Mouse (Mus musculus) forebrain, embryonic 14.5 days (tissue): ENCODE data around the gene Map3k19. TPM values are rescaled to one million over a fixed set of nuclear protein-coding genes. Genes with fewer than 3 reads are reported as not detected.

ENCODE experiments used
- ATAC-seq: fragments of 200-750 bp; cut with Nextera tagmentation; 2 replicates; pipeline ENCODE4 v1.8.0; 2017; ENCODE audit warnings: mild to moderate bottlenecking, moderate library complexity
- DNase-seq: peaks from one replicate; pipeline ENCODE4 v3.0.0-alpha.2; 2015; ENCODE audit warnings: low spot score
- H3K27ac ChIP-seq: fragments of 300-500 bp; sonication (generic); 2 replicates; pipeline ENCODE4 v1.5.1; 2014; ENCODE audit warnings: low read depth, mild to moderate bottlenecking, control low read depth, low read length, moderate library complexity
- H3K27me3 ChIP-seq: fragments of 300-500 bp; sonication (generic); replicated peaks from 2 replicates; pipeline ENCODE4 v1.6.1; 2014; ENCODE audit warnings: low read length, control low read depth, mixed read lengths; ENCODE audit not compliant: control insufficient read depth, insufficient read depth
- H3K36me3 ChIP-seq: fragments of 300-500 bp; sonication (generic); 2 replicates; pipeline ENCODE4 v1.6.1; 2014; ENCODE audit warnings: low read length, control low read depth; ENCODE audit not compliant: control insufficient read depth, insufficient read depth
- H3K4me1 ChIP-seq: fragments of 300-500 bp; sonication (generic); 2 replicates; pipeline ENCODE4 v1.6.1; 2014; ENCODE audit warnings: antibody characterized with exemption, low read length, control low read depth; ENCODE audit not compliant: control insufficient read depth, insufficient read depth
- H3K4me2 ChIP-seq: fragments of 300-500 bp; sonication (generic); 2 replicates; pipeline ENCODE4 v1.6.1; 2014; ENCODE audit warnings: mild to moderate bottlenecking, control low read depth, low read length
- H3K4me3 ChIP-seq: fragments of 300-500 bp; sonication (generic); 2 replicates; pipeline ENCODE4 v1.5.1; 2014; ENCODE audit warnings: low read depth, low read length, control low read depth
- H3K9ac ChIP-seq: fragments of 300-500 bp; sonication (generic); 2 replicates; pipeline ENCODE4 v1.6.1; 2014; ENCODE audit warnings: mild to moderate bottlenecking, low read length, control low read depth, moderate library complexity
- H3K9me3 ChIP-seq: fragments of 300-500 bp; sonication (generic); replicated peaks from 2 replicates; pipeline ENCODE4 v1.6.1; 2016; ENCODE audit warnings: low read length, control low read depth, mixed read lengths; ENCODE audit not compliant: control insufficient read depth
- WGBS: fragments of 180-500 bp; shearing (Covaris S2); extraction: QIAGEN DNeasy Blood & Tissue Kit; methylation state at CpG from one replicate; pipeline ENCODE4 v1.1.7; 2014; 5-methylcytosine and 5-hydroxymethylcytosine counted together
- polyA plus RNA-seq: library from polyadenylated mRNA; unstranded; fragments of >200 nt; fragmentation: Nextera tagmentation; extraction: Ambion mirVana; gene quantifications from 2 replicates; pipeline ENCODE4 v1.2.1, GENCODE M21; 2014

Gene Map3k19
- polyA plus RNA-seq, 1 experiment from 2014 or later, result 0.36 TPM

- WGBS, result 84% methylated on average over 9 of the region's 9 CpGs
- ATAC-seq (no peak), DNase-seq (no peak)
- Histone ChIP-seq H3K4me3 (no peak overlapping the region), H3K27ac (no peak overlapping the region), H3K4me2 (no peak overlapping the region), H3K9me3 (no peaks in the 10 kb centered on the region), H3K4me1 (no peaks in the 10 kb centered on the region), H3K9ac (no peak overlapping the region), H3K27me3 (no peaks in the 10 kb centered on the region), H3K36me3 (no peaks in the 10 kb centered on the region)
Measured at GRCm38 (mm10) chr1:127858945-127859648, 4.3 kb upstream of the Map3k19 start.

- H3K4me1 ChIP-seq, result no peaks in the 10 kb centered on the region
- H3K27ac ChIP-seq, result no peak overlapping the region
- no peak overlapping the region for H3K4me3 ChIP-seq
- H3K27me3 ChIP-seq, result no peaks in the 10 kb centered on the region
- H3K9me3 ChIP-seq, result peaks cover 8% of the 10 kb centered on the region; the same call in 1 of the 2 replicates
- H3K9ac ChIP-seq, result no peak overlapping the region
- no peak overlapping the region for H3K4me2 ChIP-seq
- ATAC-seq (no peak), DNase-seq (no peak)
- WGBS, result 90% methylated on average over 7 of the region's 7 CpGs
- H3K36me3 ChIP-seq, result no peaks in the 10 kb centered on the region
Measured at GRCm38 (mm10) chr1:127850075-127850610, 4.7 kb downstream of the Map3k19 start.

DNA sequence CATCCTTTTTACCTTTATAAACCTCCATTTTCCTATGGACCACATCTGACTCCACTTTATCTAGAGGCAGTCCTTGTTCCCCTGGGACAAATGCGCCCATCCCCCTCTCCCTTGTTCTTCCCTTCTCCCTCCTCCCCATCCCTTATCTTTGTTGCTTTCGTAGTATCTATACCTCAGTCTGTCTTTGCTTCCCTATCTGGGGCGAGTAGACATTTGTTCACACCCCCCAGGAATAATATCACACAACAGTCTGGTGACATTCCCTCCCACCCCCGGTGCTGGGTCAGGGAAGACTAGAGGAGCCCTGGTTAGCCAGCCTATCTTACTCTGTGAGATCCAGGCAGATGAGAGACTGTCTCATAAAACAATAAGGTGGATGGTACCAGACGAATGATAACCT, 9.4 kb downstream of the Map3k19 start:
- Histone ChIP-seq H3K4me3 (no peak overlapping the region), H3K4me1 (no peaks in the 10 kb centered on the region), H3K27me3 (no peaks in the 10 kb centered on the region), H3K9ac (no peak overlapping the region), H3K27ac (no peak overlapping the region), H3K4me2 (no peak overlapping the region), H3K9me3 (no peaks in the 10 kb centered on the region), H3K36me3 (no peaks in the 10 kb centered on the region)
- WGBS, result 90% methylated on average over 5 of the region's 5 CpGs
- DNase-seq (no peak), ATAC-seq (no peak)

DNA sequence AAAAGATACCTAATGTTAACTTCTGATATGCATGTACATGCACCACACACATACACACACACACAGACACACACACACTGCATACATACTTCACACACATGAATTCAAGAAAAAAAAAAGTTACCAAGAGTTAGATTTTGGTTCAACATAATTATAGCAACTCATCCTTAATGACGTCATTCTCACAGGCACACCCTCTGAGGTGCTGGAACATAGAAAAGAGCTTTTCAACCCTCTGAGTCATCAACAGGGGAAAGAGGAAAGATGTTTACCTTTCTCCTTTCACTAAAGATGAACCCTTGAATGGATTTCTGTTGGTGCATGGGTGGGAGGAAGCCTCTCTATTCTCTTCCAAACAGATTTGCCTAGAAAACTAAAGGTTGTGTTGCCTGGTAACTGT, 16.2 kb downstream of the Map3k19 start:
- Histone ChIP-seq H3K9me3 (no peaks in the 10 kb centered on the region), H3K4me2 (no peak overlapping the region), H3K36me3 (no peaks in the 10 kb centered on the region), H3K4me1 (no peaks in the 10 kb centered on the region), H3K9ac (no peak overlapping the region), H3K27me3 (no peaks in the 10 kb centered on the region), H3K4me3 (no peak overlapping the region), H3K27ac (no peak overlapping the region)
- ATAC-seq (no peak), DNase-seq (no peak)
- 71% methylated on average over 1 of the region's 1 CpGs for WGBS

DNA sequence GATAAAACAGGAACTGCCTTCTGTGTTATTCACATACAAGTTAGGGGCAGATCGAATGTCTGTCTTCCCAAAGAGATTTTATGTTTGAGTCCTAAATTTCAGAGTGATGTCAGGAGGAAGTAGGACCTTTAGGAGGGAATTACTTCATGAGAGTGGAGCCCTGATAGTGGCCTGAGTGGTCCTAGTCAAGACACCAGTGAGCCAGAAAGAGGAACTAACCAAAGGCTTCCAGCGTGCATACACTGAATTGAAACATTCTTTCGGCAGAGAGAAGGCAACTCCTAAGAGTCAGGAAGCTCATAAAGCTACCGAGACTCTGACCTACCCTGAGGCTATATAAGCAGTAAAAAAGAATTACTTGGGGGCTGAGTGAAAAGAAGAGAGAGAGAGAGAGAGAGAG, 18.2 kb downstream of the Map3k19 start:
- H3K4me1 ChIP-seq, result no peaks in the 10 kb centered on the region
- no peak overlapping the region for H3K9ac ChIP-seq
- no peak for ATAC-seq
- WGBS, result 72% methylated on average over 4 of the region's 4 CpGs
- H3K36me3 ChIP-seq, result no peaks in the 10 kb centered on the region
- DNase-seq, result no peak
- no peaks in the 10 kb centered on the region for H3K27me3 ChIP-seq
- no peak overlapping the region for H3K27ac ChIP-seq
- H3K4me3 ChIP-seq, result no peak overlapping the region
- no peak overlapping the region for H3K4me2 ChIP-seq
- H3K9me3 ChIP-seq, result no peaks in the 10 kb centered on the region

DNA sequence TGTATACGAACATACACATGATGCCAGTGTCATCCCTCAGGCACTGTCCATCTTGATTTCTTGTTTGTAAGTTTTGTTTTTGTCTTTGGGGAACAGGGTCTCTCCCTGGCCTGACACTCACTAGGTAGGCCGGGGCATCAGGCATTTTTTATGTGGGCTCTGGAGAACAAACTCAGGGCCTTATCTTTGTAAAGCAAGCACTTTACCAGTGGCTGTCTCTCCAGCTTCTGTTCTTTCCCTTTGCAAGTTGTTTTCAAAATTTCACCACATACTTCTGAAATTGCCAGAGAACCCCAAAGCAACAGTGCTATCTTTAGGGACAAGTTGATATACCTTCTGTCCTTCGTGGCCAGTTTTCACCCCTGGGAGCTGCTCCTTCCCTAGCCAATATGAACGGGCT, 20.6 kb downstream of the Map3k19 start:
- Histone ChIP-seq H3K9me3 (no peaks in the 10 kb centered on the region), H3K27me3 (no peaks in the 10 kb centered on the region), H3K4me2 (no peak overlapping the region), H3K36me3 (no peaks in the 10 kb centered on the region), H3K4me3 (no peak overlapping the region), H3K9ac (no peak overlapping the region), H3K27ac (no peak overlapping the region), H3K4me1 (no peaks in the 10 kb centered on the region)
- DNase-seq (no peak), ATAC-seq (no peak)
- WGBS, result 78% methylated on average over 4 of the region's 4 CpGs

GRCm38 (mm10) chr1:127833714-127834113, 21.1 kb downstream of the Map3k19 start:
- WGBS, result 59% methylated on average over 2 of the region's 2 CpGs
- ATAC-seq (no peak), DNase-seq (no peak)
- Histone ChIP-seq H3K27me3 (no peaks in the 10 kb centered on the region), H3K36me3 (no peaks in the 10 kb centered on the region), H3K9me3 (no peaks in the 10 kb centered on the region), H3K4me2 (no peak overlapping the region), H3K27ac (no peak overlapping the region), H3K9ac (no peak overlapping the region), H3K4me3 (no peak overlapping the region), H3K4me1 (no peaks in the 10 kb centered on the region)

DNA sequence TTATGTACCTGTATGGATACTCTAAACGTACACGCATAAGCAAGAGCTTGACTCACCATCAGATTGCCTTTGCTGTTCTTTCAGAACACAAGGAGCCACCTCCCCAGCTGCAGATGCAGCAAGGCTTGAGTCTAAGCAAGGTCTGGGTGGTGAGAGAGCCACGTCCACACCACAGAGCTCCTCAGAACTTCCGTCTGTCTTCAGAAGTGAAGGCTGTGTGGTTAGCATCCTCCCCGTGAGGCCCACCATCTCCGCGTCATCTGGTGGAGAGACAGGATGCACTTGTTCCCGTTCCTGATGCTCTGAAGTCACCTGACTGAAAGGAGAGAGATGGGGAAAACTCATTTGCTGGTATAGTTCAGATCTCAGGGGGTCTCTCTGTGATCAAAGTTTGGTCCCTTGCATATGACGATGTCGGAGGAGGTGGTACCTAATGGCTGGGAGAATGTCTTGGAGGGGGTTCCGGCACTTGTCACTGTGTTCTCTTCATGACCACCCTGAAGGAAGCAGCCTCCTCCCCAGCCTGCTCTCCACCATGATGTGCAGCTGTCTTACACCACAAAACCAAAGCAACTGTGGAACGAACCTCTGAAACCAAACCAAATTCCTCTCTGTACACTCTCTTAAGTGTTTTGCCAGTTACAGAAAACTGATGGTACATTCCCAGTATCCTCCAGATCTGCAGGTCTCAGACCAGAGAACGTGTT, 24.5 kb downstream of the Map3k19 start:
- Histone ChIP-seq H3K27me3 (no peaks in the 10 kb centered on the region), H3K4me1 (no peaks in the 10 kb centered on the region), H3K27ac (no peak overlapping the region), H3K4me2 (no peak overlapping the region), H3K4me3 (no peak overlapping the region), H3K9ac (no peak overlapping the region), H3K36me3 (no peaks in the 10 kb centered on the region), H3K9me3 (no peaks in the 10 kb centered on the region)
- ATAC-seq (no peak), DNase-seq (no peak)
- 85% methylated on average over 13 of the region's 13 CpGs for WGBS

DNA sequence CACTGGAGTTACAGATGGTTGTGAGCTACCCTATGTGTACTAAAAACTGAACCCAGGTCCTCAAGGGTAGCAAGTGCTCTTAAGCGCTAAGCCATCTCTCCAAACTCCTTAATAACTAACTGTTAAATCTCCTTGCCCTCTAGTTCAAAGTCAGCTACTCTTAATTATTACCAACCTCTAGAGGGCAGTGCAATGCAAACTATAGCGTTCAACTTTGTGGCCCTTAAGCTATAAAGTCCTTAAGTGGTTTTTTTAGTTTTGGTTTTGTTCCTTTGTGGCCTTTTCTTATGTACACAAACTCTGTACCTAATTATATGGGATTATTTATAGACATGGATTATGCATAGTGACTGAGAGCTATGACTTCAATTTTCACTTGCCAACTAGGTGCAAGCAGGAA, 27.5 kb downstream of the Map3k19 start:
- ATAC-seq (0 out of 2 replicates have a peak, but pooled peaks have one; percentile 34), DNase-seq (peak; percentile 77)
- H3K36me3 ChIP-seq, result no peaks in the 10 kb centered on the region
- H3K4me3 ChIP-seq, result no peak overlapping the region
- H3K9me3 ChIP-seq, result no peaks in the 10 kb centered on the region
- no peaks in the 10 kb centered on the region for H3K4me1 ChIP-seq
- no peak overlapping the region for H3K4me2 ChIP-seq
- 29% methylated on average over 2 of the region's 2 CpGs for WGBS
- no peak overlapping the region for H3K27ac ChIP-seq
- H3K9ac ChIP-seq, result no peak overlapping the region
- H3K27me3 ChIP-seq, result no peaks in the 10 kb centered on the region
